Mouse (Mus musculus) forebrain, postnatal 0 days (tissue): ENCODE measurements around the gene Cenpm. TPM values are rescaled to one million over a fixed set of nuclear protein-coding genes. Genes with fewer than 3 reads are reported as not detected.
A peak's percentile ranks its signal among the peaks of the same experiment; 100 is the strongest.

ENCODE experiments used
- ATAC-seq: fragments of 200-750 bp; cut with Nextera tagmentation; 2 replicates; pipeline ENCODE4 v1.8.0; 2017; ENCODE audit warnings: mild to moderate bottlenecking, moderate library complexity
- DNase-seq: peaks from one replicate; pipeline ENCODE4 v3.0.0-alpha.2; 2015
- H3K27ac ChIP-seq: fragments of 300-500 bp; sonication (generic); 2 replicates; pipeline ENCODE4 v1.5.1; 2014; ENCODE audit warnings: low read depth, mild to moderate bottlenecking, antibody characterized with exemption, low read length, moderate library complexity, mixed read lengths
- H3K27me3 ChIP-seq: fragments of 300-500 bp; sonication (generic); 2 replicates; pipeline ENCODE4 v1.6.1; 2014; ENCODE audit warnings: mild to moderate bottlenecking, low read length, mixed read lengths; ENCODE audit not compliant: insufficient read depth
- H3K36me3 ChIP-seq: fragments of 300-500 bp; sonication (generic); 2 replicates; pipeline ENCODE4 v1.6.1; 2014; ENCODE audit warnings: mild to moderate bottlenecking, moderate library complexity; ENCODE audit not compliant: insufficient read depth
- H3K4me1 ChIP-seq: fragments of 300-500 bp; sonication (generic); 2 replicates; pipeline ENCODE4 v1.6.1; 2014; ENCODE audit warnings: antibody characterized with exemption; ENCODE audit not compliant: insufficient read depth
- H3K4me2 ChIP-seq: fragments of 300-500 bp; sonication (generic); 2 replicates; pipeline ENCODE4 v1.6.1; 2014; ENCODE audit warnings: low read depth, mild to moderate bottlenecking, moderate library complexity
- H3K4me3 ChIP-seq: fragments of 300-500 bp; sonication (generic); 2 replicates; pipeline ENCODE4 v1.5.1; 2014; ENCODE audit warnings: low read depth, low read length, mixed read lengths
- H3K9ac ChIP-seq: fragments of 300-500 bp; sonication (generic); 2 replicates; pipeline ENCODE4 v1.6.1; 2014; ENCODE audit warnings: mild to moderate bottlenecking
- H3K9me3 ChIP-seq: fragments of 300-500 bp; sonication (generic); 2 replicates; pipeline ENCODE4 v1.6.1; 2016; ENCODE audit warnings: low read length
- CTCF ChIP-seq: sonication (generic); IDR thresholded peaks from 2 replicates; pipeline ENCODE4 v1.5.1; 2016; ENCODE audit warnings: antibody characterized with exemption, control low read depth, low read depth
- WGBS: fragments of 180-500 bp; shearing (Covaris S2); extraction: QIAGEN DNeasy Blood & Tissue Kit; methylation state at CpG from one replicate; pipeline ENCODE4 v1.1.7; 2014; 5-methylcytosine and 5-hydroxymethylcytosine counted together
- polyA plus RNA-seq: library from polyadenylated mRNA; unstranded; fragments of >200 nt; fragmentation: Nextera tagmentation; extraction: Ambion mirVana; gene quantifications from 2 replicates; pipeline ENCODE4 v1.2.1, GENCODE M21; 2015
- total RNA-seq: library from RNA; depleted of rRNA; stranded (reverse); fragments of >200 nt; gene quantifications from 2 replicates; pipeline ENCODE4 v1.2.3, GENCODE M21; 2014

Gene Cenpm
- total and polyA plus RNA-seq, 2 experiments from 2014 or later, result 8.9 to 18.7 TPM

- H3K36me3 ChIP-seq, result no peaks in the 10 kb centered on the region
- H3K9me3 ChIP-seq, result no peaks in the 10 kb centered on the region
- H3K4me3 ChIP-seq, result no peak overlapping the region
- DNase-seq, result peak; percentile 71
- peak; percentile 60 for ATAC-seq
- no peaks in the 10 kb centered on the region for H3K27me3 ChIP-seq
- H3K9ac ChIP-seq, result no peak overlapping the region
- peak; percentile 11; the same call in 1 of the 2 replicates for TF ChIP-seq CTCF
- no peaks in the 10 kb centered on the region for H3K4me1 ChIP-seq
- WGBS, result 44% methylated on average over 11 of the region's 11 CpGs
- no peak overlapping the region for H3K27ac ChIP-seq
- no peak overlapping the region for H3K4me2 ChIP-seq
Observed at GRCm38 (mm10) chr15:82231591-82232378, 12.8 kb downstream of the Cenpm start.

DNA sequence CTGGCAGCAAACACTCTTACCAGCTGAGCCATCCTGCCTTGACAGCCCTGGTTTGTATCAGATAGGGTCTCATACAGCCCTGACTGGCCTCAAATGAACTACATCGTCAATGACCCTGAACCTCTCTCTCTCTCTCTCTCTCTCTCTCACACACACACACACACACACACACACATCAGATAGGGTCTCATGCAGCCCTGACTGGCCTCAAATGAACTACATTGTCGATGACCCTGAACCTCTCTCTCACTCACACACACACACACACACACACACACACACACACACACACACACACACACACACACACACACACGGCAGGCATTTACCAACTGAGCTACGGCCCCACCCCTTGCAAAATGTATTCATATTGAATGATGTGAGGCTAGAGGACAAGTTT is 13.4 kb downstream of the Cenpm start:
- Histone ChIP-seq H3K4me2 (no peak overlapping the region), H3K36me3 (no peaks in the 10 kb centered on the region), H3K9me3 (no peaks in the 10 kb centered on the region), H3K4me3 (no peak overlapping the region), H3K4me1 (no peaks in the 10 kb centered on the region), H3K9ac (no peak overlapping the region), H3K27ac (no peak overlapping the region), H3K27me3 (no peaks in the 10 kb centered on the region)
- TF ChIP-seq CTCF, result no peak
- DNase-seq (no peak), ATAC-seq (no peak)
- 80% methylated on average over 4 of the region's 4 CpGs for WGBS

GRCm38 (mm10) chr15:82230098-82230611 is 14.4 kb downstream of the Cenpm start:
- Histone ChIP-seq H3K9ac (no peak overlapping the region), H3K4me1 (no peaks in the 10 kb centered on the region), H3K27ac (no peak overlapping the region), H3K4me2 (no peak overlapping the region), H3K27me3 (no peaks in the 10 kb centered on the region), H3K36me3 (no peaks in the 10 kb centered on the region), H3K4me3 (no peak overlapping the region), H3K9me3 (no peaks in the 10 kb centered on the region)
- no peak for TF ChIP-seq CTCF
- WGBS, result 75% methylated on average over 6 of the region's 6 CpGs
- DNase-seq (no peak), ATAC-seq (no peak)

GRCm38 (mm10) chr15:82229542-82230045 is 15.0 kb downstream of the Cenpm start:
- Histone ChIP-seq H3K4me2 (no peak overlapping the region), H3K27me3 (no peaks in the 10 kb centered on the region), H3K9me3 (no peaks in the 10 kb centered on the region), H3K36me3 (no peaks in the 10 kb centered on the region), H3K27ac (no peak overlapping the region), H3K9ac (no peak overlapping the region), H3K4me3 (no peak overlapping the region), H3K4me1 (no peaks in the 10 kb centered on the region)
- TF ChIP-seq CTCF, result no peak
- DNase-seq, result no peak
- no peak for ATAC-seq
- 36% methylated on average over 11 of the region's 11 CpGs for WGBS

DNA sequence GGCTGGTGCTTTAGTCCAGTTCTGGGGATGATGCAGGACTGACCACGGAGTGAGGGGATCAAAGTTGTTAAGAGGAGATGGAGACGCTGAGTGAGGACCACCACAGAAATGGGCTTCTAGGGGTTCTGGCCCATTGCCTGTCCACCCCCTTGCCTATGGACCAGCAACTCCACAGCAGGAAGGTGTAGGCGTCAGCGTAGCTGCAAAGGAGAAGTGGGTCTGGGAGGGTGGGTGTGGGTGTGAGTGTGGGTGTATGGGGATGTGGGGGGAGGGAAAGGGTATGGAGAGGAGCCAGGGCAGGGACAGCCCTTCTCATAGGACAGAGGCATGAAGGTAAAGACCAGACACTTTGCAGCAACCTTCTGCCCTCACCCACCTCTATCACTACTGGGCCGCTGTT is 18.8 kb downstream of the Cenpm start:
- H3K4me1 ChIP-seq, result 0 out of 2 replicates have a peak, but pooled peaks cover 5% of the 10 kb centered on the region
- ATAC-seq (no peak), DNase-seq (no peak)
- H3K4me3 ChIP-seq, result no peak overlapping the region
- no peaks in the 10 kb centered on the region for H3K27me3 ChIP-seq
- WGBS, result 88% methylated on average over 5 of the region's 5 CpGs
- no peak overlapping the region for H3K27ac ChIP-seq
- H3K4me2 ChIP-seq, result no peak overlapping the region
- H3K36me3 ChIP-seq, result no peaks in the 10 kb centered on the region
- H3K9me3 ChIP-seq, result no peaks in the 10 kb centered on the region
- TF ChIP-seq CTCF, result no peak
- H3K9ac ChIP-seq, result no peak overlapping the region

DNA sequence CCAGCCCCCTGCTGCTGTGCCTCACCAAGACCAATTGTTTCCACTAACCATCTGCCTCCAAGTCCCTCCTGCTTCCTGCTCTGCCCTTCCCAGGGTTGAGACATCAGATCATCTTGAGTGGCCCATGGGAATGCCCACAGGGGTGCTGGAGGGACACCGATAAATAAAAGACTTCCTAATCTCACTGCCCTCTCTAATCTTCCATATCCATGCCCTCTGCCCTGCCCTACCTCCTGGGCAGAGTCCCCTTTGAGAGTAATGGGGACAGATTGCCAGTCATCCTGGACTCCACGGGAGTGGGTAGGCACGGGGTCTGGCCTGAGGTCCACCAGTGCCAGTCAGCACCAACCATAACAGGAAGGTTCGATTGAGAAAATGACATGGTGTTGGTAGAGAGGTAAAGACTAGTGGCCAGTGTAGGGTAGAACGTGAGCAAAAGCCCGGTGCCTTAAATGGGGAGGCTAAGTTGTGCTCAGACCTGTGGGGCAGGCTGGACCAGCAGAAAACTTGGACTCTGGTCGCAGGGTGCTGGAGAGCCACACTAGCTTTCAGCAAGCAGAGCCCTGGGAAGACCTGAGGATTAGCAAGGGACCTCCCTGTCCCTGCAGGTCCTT is 19.8 kb downstream of the Cenpm start:
- Histone ChIP-seq H3K4me3 (no peak overlapping the region), H3K36me3 (no peaks in the 10 kb centered on the region), H3K27ac (no peak overlapping the region), H3K4me2 (peak overlapping the region; percentile 61), H3K9ac (no peak overlapping the region), H3K27me3 (no peaks in the 10 kb centered on the region), H3K9me3 (no peaks in the 10 kb centered on the region), H3K4me1 (0 out of 2 replicates have a peak, but pooled peaks cover 5% of the 10 kb centered on the region)
- no peak for ATAC-seq
- TF ChIP-seq CTCF, result no peak
- WGBS, result 40% methylated on average over 7 of the region's 7 CpGs
- no peak for DNase-seq
